In the genomic region with DNA sequence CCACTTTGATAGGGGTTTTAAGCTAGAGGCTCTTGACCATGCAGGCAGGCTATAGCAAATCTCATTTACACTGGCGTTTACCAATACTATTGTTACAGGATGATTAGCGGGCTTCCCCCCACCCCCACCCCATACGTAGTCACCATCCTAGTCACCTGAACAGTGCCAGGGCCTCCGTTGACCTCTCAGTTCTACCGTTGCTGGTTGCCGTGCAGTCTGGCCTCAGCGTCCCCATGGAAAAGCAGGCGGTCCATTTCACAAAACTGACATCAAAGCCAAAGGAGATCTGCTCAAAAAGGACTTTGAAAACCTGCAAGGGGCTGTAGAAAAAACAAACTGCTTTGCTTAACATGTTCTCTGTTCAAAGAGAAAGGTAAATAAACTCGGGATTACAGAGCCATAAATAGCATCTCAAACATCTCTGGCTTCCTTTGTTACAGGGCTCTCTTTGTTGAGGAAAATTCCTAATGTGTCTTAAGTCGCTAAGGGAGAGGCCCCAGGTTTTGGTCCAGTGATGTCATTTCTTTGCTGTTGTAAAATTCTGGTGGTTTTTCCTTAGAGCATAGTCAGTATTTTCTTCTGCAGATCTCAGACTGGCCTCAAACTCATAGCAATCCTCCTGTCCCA, we compare ENCODE assay signal across 10 mouse cellular contexts. TPM values are rescaled to one million over a fixed set of nuclear protein-coding genes. Genes with fewer than 3 reads are reported as not detected.
DNase-seq lines count a peak whose midpoint lies in the region; ATAC-seq and TF ChIP-seq lines count a peak whose summit lies in the region.
"Had no signal": no experiment of that assay in that cellular context is flagged by ENCODE, and none has a peak within 500 bp of the region (broad histone marks: within the 10 kb centered on the region; RNA-seq: fewer than 3 reads in every experiment).

No protein-coding gene starts in this region.

- H3K4me1 ChIP-seq in liver, embryonic 16.5 days (ENCODE audit: control insufficient read depth, low read depth, low read length): peaks cover 44% of the 10 kb centered on the region
- H3K4me1 ChIP-seq in liver, embryonic 12.5 days: peaks cover 69% of the 10 kb centered on the region
- peaks cover 23% of the 10 kb centered on the region for H3K4me1 ChIP-seq in embryonic fibroblast, embryonic 13.5 days (ENCODE audit: control insufficient read depth, insufficient read depth, low read length)
- H3K4me1 ChIP-seq in hindbrain, embryonic 16.5 days (ENCODE audit: control insufficient read depth, insufficient read depth, low read depth, low read length): peaks cover 47% of the 10 kb centered on the region
- H3K4me1 ChIP-seq in neural tube, embryonic 15.5 days: peaks cover 65% of the 10 kb centered on the region

- H3K27ac ChIP-seq in liver, embryonic 16.5 days (ENCODE audit: low read length): peak overlapping the region; percentile 32; the same call in 1 of the 2 replicates
- H3K27ac ChIP-seq in liver, embryonic 12.5 days: no peak overlapping the region
- H3K27ac ChIP-seq in embryonic fibroblast, embryonic 13.5 days (ENCODE audit: insufficient read depth, low read length): peak overlapping the region; percentile 38
- H3K27ac ChIP-seq in hindbrain, embryonic 16.5 days (ENCODE audit: low read depth, low read length): peak overlapping the region; percentile 55
- peak overlapping the region; percentile 35; the same call in 1 of the 2 replicates for H3K27ac ChIP-seq in neural tube, embryonic 15.5 days (replicated peaks)

- H3K36me3 ChIP-seq in liver, embryonic 16.5 days (ENCODE audit: control insufficient read depth, insufficient read depth): no peaks in the 10 kb centered on the region
- H3K36me3 ChIP-seq in liver, embryonic 12.5 days: 0 out of 2 replicates have a peak, but pooled peaks cover 4% of the 10 kb centered on the region
- no peaks in the 10 kb centered on the region for H3K36me3 ChIP-seq in hindbrain, embryonic 16.5 days (ENCODE audit: control insufficient read depth, insufficient read depth, low read length)
- no peaks in the 10 kb centered on the region for H3K36me3 ChIP-seq in neural tube, embryonic 15.5 days
- H3K36me3 ChIP-seq: liver, embryonic 13.5 days had no signal

- H3K4me3 ChIP-seq in liver, embryonic 16.5 days (ENCODE audit: low read depth, low read length): no peak overlapping the region
- no peak overlapping the region for H3K4me3 ChIP-seq in liver, embryonic 12.5 days
- no peak overlapping the region for H3K4me3 ChIP-seq in embryonic fibroblast, embryonic 13.5 days (ENCODE audit: insufficient read depth, low read length)
- H3K4me3 ChIP-seq in hindbrain, embryonic 16.5 days (ENCODE audit: low read length): no peak overlapping the region
- H3K4me3 ChIP-seq in neural tube, embryonic 15.5 days (replicated peaks): no peak overlapping the region
- H3K4me3 ChIP-seq: liver, embryonic 13.5 days had no signal

- no peaks in the 10 kb centered on the region for H3K27me3 ChIP-seq in liver, embryonic 16.5 days (ENCODE audit: control insufficient read depth, insufficient read depth, low read depth, low read length)
- no peaks in the 10 kb centered on the region for H3K27me3 ChIP-seq in liver, embryonic 12.5 days (replicated peaks)
- H3K27me3 ChIP-seq in hindbrain, embryonic 16.5 days (replicated peaks; ENCODE audit: control insufficient read depth, insufficient read depth, low read length): no peaks in the 10 kb centered on the region
- no peaks in the 10 kb centered on the region for H3K27me3 ChIP-seq in neural tube, embryonic 15.5 days (replicated peaks)
- H3K27me3 ChIP-seq: liver, embryonic 13.5 days had no signal

- no peak overlapping the region for H3K9ac ChIP-seq in liver, embryonic 16.5 days (ENCODE audit: low read depth, low read length)
- no peak overlapping the region for H3K9ac ChIP-seq in liver, embryonic 12.5 days
- H3K9ac ChIP-seq in hindbrain, embryonic 16.5 days (ENCODE audit: low read depth, low read length): no peak overlapping the region
- no peak overlapping the region for H3K9ac ChIP-seq in neural tube, embryonic 15.5 days (replicated peaks)
- H3K9ac ChIP-seq: liver, embryonic 13.5 days had no signal

- H3K4me2 ChIP-seq in liver, embryonic 16.5 days (ENCODE audit: low read depth, low read length): no peak overlapping the region
- H3K4me2 ChIP-seq in liver, embryonic 12.5 days: no peak overlapping the region
- H3K4me2 ChIP-seq in hindbrain, embryonic 16.5 days (ENCODE audit: low read length): no peak overlapping the region
- no peak overlapping the region for H3K4me2 ChIP-seq in neural tube, embryonic 15.5 days
- H3K4me2 ChIP-seq: liver, embryonic 13.5 days had no signal

- TF ChIP-seq POLR2A in embryonic fibroblast, embryonic 13.5 days (IDR thresholded peaks at IDR 0.05; ENCODE audit: low read depth, low read length): no peak

- DNase-seq in right cerebral cortex, postnatal 4 days: no peak
- DNase-seq in heart, adult 11 months: no peak
- DNase-seq: kidney, adult 8-10 months; liver, embryonic 13.5 days; thymus, postnatal 36 days had no signal

- no peak for TF ChIP-seq CTCF in embryonic fibroblast, embryonic 13.5 days (IDR thresholded peaks at IDR 0.05; ENCODE audit: borderline replicate concordance, insufficient read depth, low read length)

- no peaks in the 10 kb centered on the region for H3K9me3 ChIP-seq in liver, embryonic 16.5 days (replicated peaks; ENCODE audit: control insufficient read depth, low read length)
- no peaks in the 10 kb centered on the region for H3K9me3 ChIP-seq in liver, embryonic 12.5 days (replicated peaks)
- H3K9me3 ChIP-seq in hindbrain, embryonic 16.5 days (ENCODE audit: control insufficient read depth, low read length): no peaks in the 10 kb centered on the region
- H3K9me3 ChIP-seq in neural tube, embryonic 15.5 days (replicated peaks): no peaks in the 10 kb centered on the region
- H3K9me3 ChIP-seq: liver, embryonic 13.5 days had no signal

- ATAC-seq in liver, embryonic 16.5 days (ENCODE audit: low read depth): no peak
- ATAC-seq in liver, embryonic 12.5 days: no peak
- ATAC-seq in hindbrain, embryonic 16.5 days: no peak
- no peak for ATAC-seq in neural tube, embryonic 15.5 days (ENCODE audit: low FRiP score)

- 55% methylated on average over 10 of the region's 10 CpGs for WGBS in liver, embryonic 16.5 days (ENCODE audit: insufficient replicate concordance)
- WGBS in liver, embryonic 12.5 days (ENCODE audit: insufficient replicate concordance): 64% methylated on average over 10 of the region's 10 CpGs
- 23% methylated on average over 10 of the region's 10 CpGs for WGBS in hindbrain, embryonic 16.5 days
- WGBS in neural tube, embryonic 15.5 days: 13% methylated on average over 10 of the region's 10 CpGs

RNA-seq across cellular contexts. Expression of a gene that starts 43.2 kb away (rescaled TPM):
- 13.1 and 14.4 TPM in 2 replicates for polyA plus RNA-seq in liver, embryonic 16.5 days (2015; fragmentation: Nextera tagmentation; extraction: Ambion mirVana)
- polyA plus RNA-seq in liver, embryonic 12.5 days (2016; fragmentation: Nextera tagmentation; extraction: Ambion mirVana): 9.6 and 10.5 TPM in 2 replicates
- polyA plus RNA-seq in embryonic fibroblast, embryonic 13.5 days (2011; ENCODE audit: insufficient read length, low read depth, missing spikeins): 80.4 and 80.5 TPM in 2 replicates
- 16.3 and 21.4 TPM in 2 replicates for polyA plus RNA-seq in hindbrain, embryonic 16.5 days (2015; fragmentation: Nextera tagmentation; extraction: Ambion mirVana)
- polyA plus RNA-seq in neural tube, embryonic 15.5 days (2015; fragmentation: Nextera tagmentation; extraction: Ambion mirVana): 15.6 TPM in 2 replicates
